Mouse (Mus musculus): ENCODE measurements at regions not wholly inside any gene's neighbourhood (a gene's known extent, or its start where the extent isn't known, plus 50 kb on each side); places are given as distances from the start of the nearest gene placed in this dataset.

DNA sequence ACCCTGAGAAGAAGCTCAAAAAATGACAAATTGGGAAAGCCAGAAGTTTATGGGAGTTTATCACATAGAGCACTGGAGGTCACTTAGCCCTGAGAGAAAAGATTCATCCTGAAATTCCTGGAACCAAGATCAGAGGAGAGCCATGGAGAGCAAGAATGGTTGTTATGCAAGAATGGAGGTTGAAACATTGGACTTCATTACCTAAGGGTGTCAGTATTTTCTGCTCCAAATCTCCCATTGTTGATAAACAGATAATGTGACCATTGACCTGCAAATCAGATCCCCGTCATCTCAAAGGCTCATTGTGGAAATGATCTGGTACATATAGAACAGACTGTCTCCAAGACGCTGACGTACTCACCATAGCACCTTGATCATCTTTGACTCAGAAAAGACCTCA, 1477.6 kb upstream of the Slc10a2 start:
- no peak for DNase-seq (ENCODE audit: low spot score)

DNA sequence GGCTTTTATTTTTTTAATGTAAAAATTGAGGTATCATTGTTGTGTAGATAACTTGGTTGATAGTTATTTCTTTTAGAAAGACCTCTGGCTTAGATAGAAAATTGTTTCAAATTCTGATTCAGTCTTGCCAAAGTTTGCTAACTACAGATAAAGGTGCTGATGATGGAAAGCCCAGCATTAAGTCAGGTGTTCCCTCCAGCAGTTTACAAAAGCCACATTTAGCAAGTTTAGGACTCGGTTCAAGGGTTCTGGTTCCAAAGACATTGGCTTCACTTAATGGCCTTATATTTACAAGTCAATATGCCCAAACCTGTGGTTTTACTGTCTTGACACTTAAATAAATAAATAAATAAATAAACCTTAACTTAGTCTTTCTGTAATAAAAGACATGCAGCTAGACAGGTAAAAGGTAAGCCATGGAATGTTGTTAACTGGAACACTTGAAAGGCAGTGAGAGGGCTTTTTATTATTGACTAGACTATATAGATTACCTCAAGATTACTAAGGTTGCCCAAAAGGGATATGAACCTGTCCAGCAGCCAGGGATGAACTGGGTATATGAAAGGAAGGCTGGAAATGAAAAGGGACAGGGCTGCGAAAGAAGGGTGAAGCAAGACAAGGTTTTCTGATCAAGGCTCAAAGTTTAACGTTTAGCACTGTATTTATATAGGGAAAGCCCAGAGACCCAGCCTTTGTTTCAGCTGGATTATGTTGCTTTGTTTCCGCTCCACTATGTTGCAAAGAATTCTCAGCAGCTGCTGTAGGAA, 1472.9 kb upstream of the Slc10a2 start:
- no peak for DNase-seq (ENCODE audit: low spot score)

GRCm38 (mm10) chr8:6575241-6575640, 1470.1 kb upstream of the Slc10a2 start:
- no peak for DNase-seq (ENCODE audit: low spot score)

DNA sequence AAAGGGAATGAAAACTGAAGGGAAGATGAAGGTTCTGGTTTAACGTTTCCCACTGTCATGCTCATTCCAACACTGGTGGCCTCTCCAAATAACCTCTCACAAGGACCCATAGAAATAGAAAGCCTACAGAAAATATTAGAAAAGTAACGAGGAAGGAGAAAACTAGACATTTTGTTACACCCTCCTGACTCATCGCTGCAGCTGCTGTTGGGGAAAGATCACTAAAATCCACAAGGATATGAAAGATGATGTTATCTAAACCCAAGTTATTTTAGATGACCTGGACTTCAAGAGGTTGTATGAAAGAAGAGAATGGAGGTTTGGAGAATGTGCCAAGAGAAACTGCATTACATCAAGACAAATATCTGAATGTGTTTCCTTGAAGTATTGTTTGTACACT, 1468.3 kb upstream of the Slc10a2 start:
- DNase-seq (ENCODE audit: low spot score), result no peak

DNA sequence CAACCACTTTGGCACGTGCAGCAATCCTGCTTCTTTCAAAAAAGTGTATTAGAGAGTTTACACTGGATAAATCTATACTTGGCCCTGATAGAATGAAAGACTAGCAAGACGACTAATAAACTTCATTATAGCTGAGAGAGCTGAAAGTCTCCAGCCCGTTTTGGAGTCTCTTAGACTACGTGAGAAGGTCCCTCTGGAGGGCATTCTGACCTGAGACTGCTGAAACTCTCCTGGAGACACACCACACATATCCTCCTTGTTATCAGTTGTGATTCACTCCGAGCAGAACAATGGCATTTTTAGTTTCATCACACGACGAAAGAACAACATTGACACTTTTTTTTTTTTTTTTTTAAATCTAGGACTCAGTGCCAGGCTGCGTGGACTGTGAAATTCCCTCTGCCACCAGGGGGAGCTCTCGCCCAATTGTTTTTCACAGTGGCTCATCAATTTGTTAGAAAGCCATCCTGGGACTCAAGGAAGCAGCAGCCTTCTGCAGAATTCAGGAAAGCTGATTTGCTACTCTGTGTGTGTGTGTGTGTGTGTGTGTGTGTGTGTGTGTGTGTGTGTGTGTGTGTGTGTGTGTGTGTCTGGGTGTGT, 1467.0 kb upstream of the Slc10a2 start:
- DNase-seq (ENCODE audit: low spot score), result peak; percentile 81

- DNase-seq (ENCODE audit: low spot score), result no peak
Observed at GRCm38 (mm10) chr8:6550965-6551364, 1445.8 kb upstream of the Slc10a2 start.

- no peak for DNase-seq (ENCODE audit: low spot score)
Observed at GRCm38 (mm10) chr8:6527171-6527570, 1422.0 kb upstream of the Slc10a2 start.

DNA sequence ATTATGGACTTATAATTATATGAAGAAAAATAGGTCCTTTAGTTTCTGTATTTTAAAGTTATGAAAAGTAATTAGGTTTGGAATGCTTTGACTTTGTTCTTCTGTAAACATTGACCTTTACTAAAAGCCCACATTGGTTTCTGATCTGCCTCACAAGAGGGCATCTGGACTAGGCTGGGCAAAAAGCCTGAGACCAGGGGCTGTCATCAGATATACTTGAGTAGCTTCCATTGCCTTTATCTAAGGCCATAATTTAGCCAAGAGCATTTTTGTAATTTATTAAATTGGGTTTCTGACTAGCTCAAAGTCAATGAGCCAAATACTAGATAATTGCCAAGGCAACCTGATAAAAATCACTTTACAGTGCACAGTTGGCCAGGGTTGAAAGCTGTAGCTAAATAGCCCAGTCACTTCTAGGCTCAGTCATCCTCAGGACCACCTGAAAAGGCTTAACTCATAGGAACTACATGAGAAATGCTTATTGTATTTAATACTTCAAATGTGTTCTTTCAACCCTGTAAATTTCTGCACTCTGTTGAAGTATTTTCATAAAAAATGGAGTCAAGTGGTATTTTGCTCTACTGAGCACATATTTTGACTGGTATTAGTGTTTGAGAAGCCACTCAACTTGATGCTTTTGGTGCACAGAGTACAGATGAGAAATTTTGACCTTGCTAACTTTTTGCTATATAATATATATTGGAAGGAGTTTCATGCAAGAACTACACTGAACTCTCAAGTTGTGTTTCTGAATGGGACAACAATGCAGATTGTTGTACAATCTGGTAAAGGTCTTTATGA, 1410.9 kb upstream of the Slc10a2 start:
- DNase-seq (ENCODE audit: low spot score), result no peak

DNA sequence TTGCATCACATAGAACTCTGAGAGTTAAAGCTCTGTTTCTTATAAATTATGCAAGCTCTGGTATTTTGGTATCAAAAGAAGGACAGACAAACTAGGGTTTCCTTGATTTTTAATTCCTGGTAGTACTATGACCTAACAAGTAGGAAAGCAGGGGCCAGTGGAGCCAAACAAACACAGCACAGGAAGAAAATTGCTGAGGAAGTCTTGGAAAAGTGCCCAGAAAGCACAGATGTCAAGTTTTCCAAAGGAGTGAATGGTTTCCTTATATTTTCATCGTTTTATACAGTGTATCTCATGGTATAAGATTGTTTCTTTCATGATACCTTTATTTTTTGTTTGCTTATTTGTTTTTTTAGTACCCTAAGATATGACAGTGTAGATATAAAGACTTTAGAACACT, 1387.3 kb upstream of the Slc10a2 start:
- no peak for DNase-seq (ENCODE audit: low spot score)

GRCm38 (mm10) chr8:6481966-6482365, 1376.8 kb upstream of the Slc10a2 start:
- DNase-seq (ENCODE audit: low spot score), result no peak

- DNase-seq (ENCODE audit: low spot score), result no peak
Observed at GRCm38 (mm10) chr8:6471089-6471488, 1365.9 kb upstream of the Slc10a2 start.

GRCm38 (mm10) chr8:6456553-6457180, 1351.5 kb upstream of the Slc10a2 start:
- DNase-seq (ENCODE audit: low spot score), result peak; percentile 21

GRCm38 (mm10) chr8:6448301-6448700, 1343.2 kb upstream of the Slc10a2 start:
- no peak for DNase-seq (ENCODE audit: low spot score)

GRCm38 (mm10) chr8:6439069-6439468, 1333.9 kb upstream of the Slc10a2 start:
- DNase-seq (ENCODE audit: low spot score), result no peak

All from embryo, embryonic 10 days (tissue).